Mouse (Mus musculus): ENCODE measurements around the gene Adamts3. TPM values are rescaled to one million over a fixed set of nuclear protein-coding genes. Genes with fewer than 3 reads are reported as not detected.

The Adamts3 gene
- polyA plus RNA-seq, 1 experiment from 2014 or later = 5.5 TPM

- no peak for ATAC-seq (ENCODE audit: low FRiP score)
- no peaks in the 10 kb centered on the region for H3K36me3 ChIP-seq
- H3K4me2 ChIP-seq = no peak overlapping the region
- no peak overlapping the region for H3K27ac ChIP-seq (replicated peaks)
- H3K4me1 ChIP-seq = no peaks in the 10 kb centered on the region
- no peaks in the 10 kb centered on the region for H3K27me3 ChIP-seq (replicated peaks)
- no peak overlapping the region for H3K9ac ChIP-seq (replicated peaks)
- H3K4me3 ChIP-seq (replicated peaks) = no peak overlapping the region
- no peaks in the 10 kb centered on the region for H3K9me3 ChIP-seq (replicated peaks)
- 91% methylated on average over 2 of the region's 2 CpGs for WGBS
Observed at GRCm38 (mm10) chr5:89751836-89752235, 131.3 kb downstream of the Adamts3 start.

GRCm38 (mm10) chr5:89748185-89748884 lies 134.8 kb downstream of the Adamts3 start:
- H3K4me2 ChIP-seq = no peak overlapping the region
- ATAC-seq (ENCODE audit: low FRiP score) = no peak
- H3K27me3 ChIP-seq (replicated peaks) = no peaks in the 10 kb centered on the region
- H3K4me3 ChIP-seq (replicated peaks) = no peak overlapping the region
- H3K27ac ChIP-seq (replicated peaks) = no peak overlapping the region
- 95% methylated on average over 2 of the region's 2 CpGs for WGBS
- no peaks in the 10 kb centered on the region for H3K4me1 ChIP-seq
- no peaks in the 10 kb centered on the region for H3K36me3 ChIP-seq
- no peaks in the 10 kb centered on the region for H3K9me3 ChIP-seq (replicated peaks)
- H3K9ac ChIP-seq (replicated peaks) = no peak overlapping the region

- no peak overlapping the region for H3K9ac ChIP-seq (replicated peaks)
- 85% methylated on average over 5 of the region's 5 CpGs for WGBS
- ATAC-seq (ENCODE audit: low FRiP score) = no peak
- H3K9me3 ChIP-seq (replicated peaks) = no peaks in the 10 kb centered on the region
- no peak overlapping the region for H3K27ac ChIP-seq (replicated peaks)
- H3K4me2 ChIP-seq = no peak overlapping the region
- H3K4me3 ChIP-seq (replicated peaks) = no peak overlapping the region
- no peaks in the 10 kb centered on the region for H3K36me3 ChIP-seq
- no peaks in the 10 kb centered on the region for H3K4me1 ChIP-seq
- H3K27me3 ChIP-seq (replicated peaks) = no peaks in the 10 kb centered on the region
Observed at GRCm38 (mm10) chr5:89747149-89747659, 135.9 kb downstream of the Adamts3 start.

- H3K4me2 ChIP-seq = no peak overlapping the region
- H3K9ac ChIP-seq (replicated peaks) = no peak overlapping the region
- no peak overlapping the region for H3K4me3 ChIP-seq (replicated peaks)
- 84% methylated on average over 2 of the region's 2 CpGs for WGBS
- no peak overlapping the region for H3K27ac ChIP-seq (replicated peaks)
- H3K9me3 ChIP-seq (replicated peaks) = no peaks in the 10 kb centered on the region
- ATAC-seq (ENCODE audit: low FRiP score) = no peak
- H3K36me3 ChIP-seq = no peaks in the 10 kb centered on the region
- H3K4me1 ChIP-seq = no peaks in the 10 kb centered on the region
- no peaks in the 10 kb centered on the region for H3K27me3 ChIP-seq (replicated peaks)
Observed at GRCm38 (mm10) chr5:89745112-89745511, 138.0 kb downstream of the Adamts3 start.

- no peak overlapping the region for H3K27ac ChIP-seq (replicated peaks)
- no peak for ATAC-seq (ENCODE audit: low FRiP score)
- no peaks in the 10 kb centered on the region for H3K27me3 ChIP-seq (replicated peaks)
- no peak overlapping the region for H3K4me2 ChIP-seq
- 90% methylated on average over 2 of the region's 2 CpGs for WGBS
- no peak overlapping the region for H3K9ac ChIP-seq (replicated peaks)
- H3K9me3 ChIP-seq (replicated peaks) = no peaks in the 10 kb centered on the region
- H3K36me3 ChIP-seq = no peaks in the 10 kb centered on the region
- no peak overlapping the region for H3K4me3 ChIP-seq (replicated peaks)
- H3K4me1 ChIP-seq = no peaks in the 10 kb centered on the region
Observed at GRCm38 (mm10) chr5:89734759-89735158, 148.4 kb downstream of the Adamts3 start.

GRCm38 (mm10) chr5:89730411-89730810 lies 152.7 kb downstream of the Adamts3 start:
- no peaks in the 10 kb centered on the region for H3K36me3 ChIP-seq
- H3K4me1 ChIP-seq = no peaks in the 10 kb centered on the region
- H3K4me2 ChIP-seq = no peak overlapping the region
- no peaks in the 10 kb centered on the region for H3K27me3 ChIP-seq (replicated peaks)
- H3K9ac ChIP-seq (replicated peaks) = no peak overlapping the region
- no peak overlapping the region for H3K27ac ChIP-seq (replicated peaks)
- 93% methylated on average over 3 of the region's 3 CpGs for WGBS
- no peak overlapping the region for H3K4me3 ChIP-seq (replicated peaks)
- no peak for ATAC-seq (ENCODE audit: low FRiP score)
- peaks cover 6% of the 10 kb centered on the region; the same call in 1 of the 2 replicates for H3K9me3 ChIP-seq (replicated peaks)

DNA sequence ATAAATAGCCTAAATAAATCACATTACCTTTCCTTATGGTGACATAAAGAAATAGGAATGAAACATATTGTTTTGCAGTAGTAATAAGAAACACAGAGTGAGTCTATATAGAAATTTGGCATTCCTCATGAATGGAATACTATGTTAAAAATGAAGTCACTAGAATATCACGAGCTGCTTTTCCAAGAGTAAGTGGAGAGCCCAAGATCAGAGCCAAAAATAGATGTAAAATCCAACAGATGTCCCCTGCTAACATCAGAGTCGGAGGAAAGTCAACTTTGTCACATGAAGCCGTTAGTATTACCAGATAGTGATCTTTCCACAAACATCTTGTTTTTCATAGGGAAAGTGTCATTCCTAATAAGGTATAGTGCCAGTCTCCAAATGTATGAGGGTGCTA lies 155.0 kb downstream of the Adamts3 start:
- H3K9me3 ChIP-seq (replicated peaks) = peaks cover 6% of the 10 kb centered on the region; the same call in 1 of the 2 replicates
- H3K27me3 ChIP-seq (replicated peaks) = no peaks in the 10 kb centered on the region
- WGBS = 91% methylated on average over 3 of the region's 3 CpGs
- no peak overlapping the region for H3K9ac ChIP-seq (replicated peaks)
- no peak overlapping the region for H3K27ac ChIP-seq (replicated peaks)
- no peak overlapping the region for H3K4me3 ChIP-seq (replicated peaks)
- no peak overlapping the region for H3K4me2 ChIP-seq
- ATAC-seq (ENCODE audit: low FRiP score) = no peak
- no peaks in the 10 kb centered on the region for H3K4me1 ChIP-seq
- H3K36me3 ChIP-seq = no peaks in the 10 kb centered on the region

- Histone ChIP-seq H3K4me3 (replicated peaks) (no peak overlapping the region), H3K4me1 (no peaks in the 10 kb centered on the region), H3K27me3 (replicated peaks) (no peaks in the 10 kb centered on the region), H3K27ac (replicated peaks) (no peak overlapping the region), H3K4me2 (no peak overlapping the region), H3K9me3 (replicated peaks) (peaks cover 6% of the 10 kb centered on the region; the same call in 1 of the 2 replicates), H3K36me3 (no peaks in the 10 kb centered on the region), H3K9ac (replicated peaks) (no peak overlapping the region)
- 84% methylated on average over 6 of the region's 6 CpGs for WGBS
- ATAC-seq (ENCODE audit: low FRiP score) = no peak
Observed at GRCm38 (mm10) chr5:89727497-89728057, 155.6 kb downstream of the Adamts3 start.

- no peak overlapping the region for H3K27ac ChIP-seq (replicated peaks)
- no peaks in the 10 kb centered on the region for H3K27me3 ChIP-seq (replicated peaks)
- 62% methylated on average over 2 of the region's 2 CpGs for WGBS
- no peak overlapping the region for H3K4me3 ChIP-seq (replicated peaks)
- no peaks in the 10 kb centered on the region for H3K9me3 ChIP-seq (replicated peaks)
- no peaks in the 10 kb centered on the region for H3K4me1 ChIP-seq
- no peaks in the 10 kb centered on the region for H3K36me3 ChIP-seq
- no peak for ATAC-seq (ENCODE audit: low FRiP score)
- H3K9ac ChIP-seq (replicated peaks) = no peak overlapping the region
- H3K4me2 ChIP-seq = no peak overlapping the region
Observed at GRCm38 (mm10) chr5:89714552-89714951, 168.6 kb downstream of the Adamts3 start.

DNA sequence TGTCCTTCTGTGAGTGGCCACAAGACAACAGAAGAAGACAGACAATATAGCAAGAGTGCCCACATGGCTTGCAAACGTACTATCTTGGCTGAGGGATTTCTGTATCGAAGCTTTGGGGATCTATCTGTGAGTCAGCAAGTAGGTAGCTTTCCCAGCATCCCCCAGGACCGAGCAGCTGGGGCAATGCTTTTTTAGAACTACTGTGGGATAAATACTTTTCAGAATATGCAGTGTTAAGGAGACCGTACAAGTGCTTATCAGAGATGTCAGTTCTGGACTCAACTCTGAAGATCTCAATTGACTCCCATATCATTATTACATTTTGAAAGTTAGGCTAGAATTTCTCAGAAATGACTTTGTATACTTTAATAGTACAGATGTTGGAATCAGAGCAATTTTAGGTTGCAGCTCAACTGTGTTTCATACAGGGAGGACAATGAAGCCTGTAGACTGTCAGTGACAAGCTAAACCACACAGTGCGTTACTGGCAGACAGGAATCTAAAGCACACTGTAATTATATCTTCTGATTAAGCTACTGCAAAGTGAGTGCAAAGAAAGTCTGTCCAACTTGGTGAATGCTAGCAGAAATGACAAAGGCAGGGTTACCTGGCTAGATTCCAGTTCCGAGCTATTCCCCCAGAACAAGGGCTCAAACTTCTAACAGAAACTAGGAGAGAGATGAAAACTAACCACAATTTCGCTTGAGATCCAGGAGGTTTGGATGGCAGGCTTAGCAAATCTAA lies 171.8 kb downstream of the Adamts3 start:
- 85% methylated on average over 7 of the region's 7 CpGs for WGBS

DNA sequence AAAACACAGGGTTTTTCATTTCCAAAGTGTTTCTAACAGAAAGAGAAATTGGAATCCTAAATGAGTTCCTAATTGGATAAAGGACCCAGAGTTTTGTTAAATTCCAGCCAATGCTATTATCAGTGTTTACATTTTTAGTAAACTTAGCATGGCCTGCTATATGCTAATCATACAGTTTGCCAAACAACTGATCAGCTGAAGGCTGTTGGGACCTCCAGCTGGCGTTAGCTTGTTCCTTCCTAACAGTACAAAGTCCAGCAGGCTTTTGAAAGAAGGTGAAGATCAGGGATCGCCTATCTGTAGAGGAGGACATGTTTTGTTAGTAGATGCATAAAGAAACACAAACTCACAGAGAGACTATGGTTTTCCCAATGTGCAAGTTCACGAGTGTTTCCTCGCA lies 173.7 kb downstream of the Adamts3 start:
- Histone ChIP-seq H3K27ac (replicated peaks) (no peak overlapping the region), H3K9ac (replicated peaks) (no peak overlapping the region), H3K4me2 (no peak overlapping the region), H3K4me3 (replicated peaks) (no peak overlapping the region), H3K27me3 (replicated peaks) (no peaks in the 10 kb centered on the region), H3K9me3 (replicated peaks) (no peaks in the 10 kb centered on the region), H3K36me3 (0 out of 2 replicates have a peak, but pooled peaks cover 3% of the 10 kb centered on the region), H3K4me1 (no peaks in the 10 kb centered on the region)
- 44% methylated on average over 4 of the region's 4 CpGs for WGBS
- ATAC-seq (ENCODE audit: low FRiP score) = no peak

More for the DNA sequence above, 171.8 kb downstream of the Adamts3 start:
- Histone ChIP-seq H3K36me3 (0 out of 2 replicates have a peak, but pooled peaks cover 3% of the 10 kb centered on the region), H3K4me3 (replicated peaks) (no peak overlapping the region), H3K9me3 (replicated peaks) (no peaks in the 10 kb centered on the region), H3K4me2 (no peak overlapping the region), H3K27ac (replicated peaks) (no peak overlapping the region), H3K9ac (replicated peaks) (no peak overlapping the region), H3K27me3 (replicated peaks) (no peaks in the 10 kb centered on the region), H3K4me1 (no peaks in the 10 kb centered on the region)
- no peak for ATAC-seq (ENCODE audit: low FRiP score)
